Mouse (Mus musculus) gastrocnemius, postnatal 36 days (tissue): ENCODE data around the gene Fxyd7. TPM values are rescaled to one million over a fixed set of nuclear protein-coding genes. Genes with fewer than 3 reads are reported as not detected.
A peak's percentile ranks its signal among the peaks of the same experiment; 100 is the strongest.

ENCODE experiments used
- DNase-seq, 2 experiments: peaks; one replicate each; pipeline ENCODE4 v3.0.0; 2022
- intact Hi-C: fragments of 180-260 bp; cut with DNase I; formaldehyde crosslinking; loops from one replicate; pipeline ENCODE4 v1.15.1; 2025
- long read RNA-seq, 2 experiments: library from polyadenylated mRNA; stranded (forward); transcript quantifications; one replicate each; pipeline ENCODE4 v2.0.0; 2021
- total RNA-seq, 2 experiments: library from RNA; stranded (reverse); gene quantifications; 2 replicates each; pipeline ENCODE4 v1.2.3; 2021

Fxyd7 gene
- total RNA-seq = 1 to 10 TPM; 1.7 to 1.8 TPM
- long read RNA-seq, experiment 1 = 0 reads
- long read RNA-seq, experiment 2, partial matches to known transcripts = 0 of 1 reads
- long read RNA-seq, experiment 2, other reads (novel, unspliced or antisense) = 0 of 1 reads

- DNase-seq = no peak
- intact Hi-C loops = no loop called here
These were observed at the start of gene Fxyd7 for GRCm38 (mm10) chr7:31051321-31052021. Fxyd7 (minus strand) TSS chr7:31051467.

- intact Hi-C loops = no loop called here
- DNase-seq = no peak
These were observed 49.5 kb upstream of the Fxyd7 start for GRCm38 (mm10) chr7:31100786-31101185.

- intact Hi-C loops = loop anchor here (5.0 kb wide), 1 partner anchor 137 kb away; no protein-coding TSS in a partner anchor
- no peak for DNase-seq
These were observed 48.3 kb upstream of the Fxyd7 start for GRCm38 (mm10) chr7:31099612-31099982.

- intact Hi-C loops = loop anchor here (5.0 kb wide), 1 partner anchor 137 kb away; no protein-coding TSS in a partner anchor
- DNase-seq = peak in 1 of 2 experiments; percentile 34
These were observed 47.7 kb upstream of the Fxyd7 start for GRCm38 (mm10) chr7:31098697-31099611.

- peak; percentile 86 to 91 for DNase-seq
- intact Hi-C loops = loop anchor here (5.0 kb wide), 1 partner anchor 135 kb away; no protein-coding TSS in a partner anchor
These were observed 46.4 kb upstream of the Fxyd7 start for GRCm38 (mm10) chr7:31097583-31098248.

GRCm38 (mm10) chr7:31096892-31097564, 45.8 kb upstream of the Fxyd7 start:
- intact Hi-C loops = loop anchor here (5.0 kb wide), 1 partner anchor 135 kb away; no protein-coding TSS in a partner anchor

GRCm38 (mm10) chr7:31094774-31095501, 43.7 kb upstream of the Fxyd7 start:
- intact Hi-C loops = loop anchor here (1.0 to 5.0 kb wide), 2 partner anchors 36 to 133 kb away; partner anchors contain the start of gene Lgi4
- no peak for DNase-seq

More at GRCm38 (mm10) chr7:31096892-31097564, 45.8 kb upstream of the Fxyd7 start:
- no peak for DNase-seq

- intact Hi-C loops = no loop called here
- no peak for DNase-seq
These were observed 38.5 kb upstream of the Fxyd7 start for GRCm38 (mm10) chr7:31089721-31090120.

GRCm38 (mm10) chr7:31088206-31088605, 36.9 kb upstream of the Fxyd7 start:
- DNase-seq = no peak
- intact Hi-C loops = no loop called here

- no peak for DNase-seq
- intact Hi-C loops = no loop called here
These were observed 36.0 kb upstream of the Fxyd7 start for GRCm38 (mm10) chr7:31087262-31087661.

GRCm38 (mm10) chr7:31086175-31086755, 35.0 kb upstream of the Fxyd7 start:
- intact Hi-C loops = no loop called here
- DNase-seq = no peak

- DNase-seq = peak; percentile 47 to 55
These were observed 33.9 kb upstream of the Fxyd7 start for GRCm38 (mm10) chr7:31085171-31085570.

GRCm38 (mm10) chr7:31084140-31084539, 32.9 kb upstream of the Fxyd7 start:
- intact Hi-C loops = no loop called here
- DNase-seq = no peak

More at GRCm38 (mm10) chr7:31085171-31085570, 33.9 kb upstream of the Fxyd7 start:
- intact Hi-C loops = no loop called here

GRCm38 (mm10) chr7:31082831-31083588, 31.7 kb upstream of the Fxyd7 start:
- peak; percentile 71 to 77 for DNase-seq
- intact Hi-C loops = no loop called here

- intact Hi-C loops = no loop called here
- DNase-seq = no peak
These were observed 30.8 kb upstream of the Fxyd7 start for GRCm38 (mm10) chr7:31082106-31082505.

GRCm38 (mm10) chr7:31081106-31081505, 29.8 kb upstream of the Fxyd7 start:
- intact Hi-C loops = no loop called here
- no peak for DNase-seq

- intact Hi-C loops = no loop called here
These were observed 29.3 kb upstream of the Fxyd7 start for GRCm38 (mm10) chr7:31080611-31081010.

GRCm38 (mm10) chr7:31079670-31080069, 28.4 kb upstream of the Fxyd7 start:
- DNase-seq = no peak
- intact Hi-C loops = no loop called here

More at GRCm38 (mm10) chr7:31080611-31081010, 29.3 kb upstream of the Fxyd7 start:
- DNase-seq = no peak
